Mouse (Mus musculus) megakaryocyte-erythroid progenitor cell, adult 5-6 weeks (primary cell): Measurements from ENCODE around the gene Anks1b. TPM values are rescaled to one million over a fixed set of nuclear protein-coding genes. Genes with fewer than 3 reads are reported as not detected.

Experiments
- ATAC-seq: replicated peaks from 2 replicates; pipeline ENCODE4 v1.8.0; 2016; ENCODE audit warnings: mild to moderate bottlenecking, inconsistent platforms; ENCODE audit not compliant: severe bottlenecking, poor library complexity, low FRiP score, low TSS enrichment
- total RNA-seq, 2 experiments: library from RNA; stranded (forward) in 1 of 2; stranded (reverse) in 1 of 2; fragments of 200-1000, 215-1000 nt in 1 of 2; fragments of >200 nt in 1 of 2; fragmentation: Nextera tagmentation in 1 of 2; gene quantifications; 2 replicates each; pipeline ENCODE4 v1.2.3; 2014 to 2017

Anks1b gene
- total RNA-seq, 2 experiments from 2014 or later = not detected

GRCm38 (mm10) chr10:89942180-89942579, 68.9 kb downstream of the Anks1b start:
- no peak for ATAC-seq

GRCm38 (mm10) chr10:89946636-89947349, 73.5 kb downstream of the Anks1b start:
- ATAC-seq = no peak

DNA sequence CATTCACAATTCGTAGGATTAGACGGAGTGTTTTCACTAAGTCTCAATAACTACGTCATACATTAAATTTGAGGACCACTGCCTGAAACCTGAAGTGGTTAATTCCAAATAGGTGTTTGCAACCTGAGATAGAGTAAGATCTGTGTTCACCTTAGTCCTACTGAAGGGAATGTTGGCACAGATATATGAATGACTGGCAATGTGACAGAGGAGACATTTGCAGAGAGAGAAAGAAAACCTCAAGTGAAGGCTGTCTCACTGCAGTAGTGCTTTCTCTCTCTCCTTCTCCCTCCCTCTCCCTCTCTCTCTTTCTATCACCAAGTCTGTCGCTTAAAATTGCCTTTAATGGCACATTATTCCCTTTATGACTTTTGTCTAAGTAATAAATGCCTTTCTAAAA, 101.1 kb downstream of the Anks1b start:
- no peak for ATAC-seq

- ATAC-seq = no peak
Measured at GRCm38 (mm10) chr10:89975431-89975841, 102.1 kb downstream of the Anks1b start.

DNA sequence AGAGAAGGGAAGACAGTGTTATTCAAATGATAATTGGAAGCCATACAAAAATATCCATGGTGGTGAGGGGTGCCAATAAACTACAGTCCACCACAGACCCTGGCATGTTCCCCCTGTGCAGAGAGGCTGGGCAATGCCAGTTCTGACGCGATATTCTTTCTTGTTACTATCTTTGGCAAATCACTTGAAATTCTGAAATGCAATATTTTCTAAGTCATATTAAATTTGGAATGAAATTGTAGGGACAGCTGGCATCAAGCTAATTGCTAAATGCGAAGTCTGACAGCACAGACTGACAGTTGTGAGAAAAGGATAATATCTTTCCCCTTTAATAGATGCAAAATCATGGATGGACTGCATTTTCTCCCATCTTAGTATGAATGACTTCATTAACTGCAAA, 103.3 kb downstream of the Anks1b start:
- ATAC-seq = no peak

- ATAC-seq = no peak
Measured at GRCm38 (mm10) chr10:89994171-89994570, 120.9 kb downstream of the Anks1b start.

- no peak for ATAC-seq
Measured at GRCm38 (mm10) chr10:89995621-89996428, 122.5 kb downstream of the Anks1b start.

- ATAC-seq = no peak
Measured at GRCm38 (mm10) chr10:90003980-90004729, 130.8 kb downstream of the Anks1b start.

- ATAC-seq = no peak
Measured at GRCm38 (mm10) chr10:90004882-90005281, 131.6 kb downstream of the Anks1b start.

DNA sequence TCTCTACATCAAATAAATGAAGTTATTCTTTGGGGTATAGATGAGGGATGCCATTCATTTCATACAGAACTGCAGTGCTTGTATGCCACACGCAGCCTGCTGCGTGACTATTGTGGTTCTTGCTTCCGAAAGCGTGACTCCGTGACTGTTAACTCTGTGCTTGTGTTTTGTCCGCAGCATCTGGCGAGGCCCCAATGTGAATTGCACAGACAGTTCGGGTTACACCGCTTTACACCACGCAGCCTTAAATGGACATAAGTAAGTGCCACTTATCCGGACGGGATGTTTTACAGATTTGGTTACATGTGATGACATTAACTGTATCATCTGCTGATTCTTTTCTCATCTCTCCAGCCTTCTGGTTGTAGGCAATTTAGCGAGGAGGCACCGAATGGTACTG, 159.7 kb downstream of the Anks1b start:
- no peak for ATAC-seq

DNA sequence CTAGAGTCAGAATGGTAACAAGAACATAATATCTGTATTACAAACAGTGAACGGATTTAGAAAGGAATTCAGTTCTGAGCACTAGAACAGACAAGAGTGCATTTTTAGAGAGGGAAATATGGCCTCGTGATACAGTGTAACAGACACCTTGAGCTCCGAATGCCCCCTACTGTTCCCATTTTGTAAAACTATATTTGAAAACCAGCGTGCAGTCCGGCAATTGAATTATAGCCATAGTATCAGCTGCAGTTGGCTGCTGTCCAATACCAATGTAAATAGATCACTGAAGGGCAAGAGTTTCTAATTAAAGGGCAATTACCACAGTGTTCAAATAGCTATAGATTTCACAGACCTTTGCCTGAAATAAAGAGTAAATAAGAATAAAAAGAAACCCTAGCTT, 170.0 kb downstream of the Anks1b start:
- no peak for ATAC-seq

GRCm38 (mm10) chr10:90043773-90044172, 170.5 kb downstream of the Anks1b start:
- no peak for ATAC-seq

GRCm38 (mm10) chr10:90044229-90044628, 170.9 kb downstream of the Anks1b start:
- ATAC-seq = no peak

- ATAC-seq = no peak
Measured at GRCm38 (mm10) chr10:90068651-90069050, 195.3 kb downstream of the Anks1b start.

DNA sequence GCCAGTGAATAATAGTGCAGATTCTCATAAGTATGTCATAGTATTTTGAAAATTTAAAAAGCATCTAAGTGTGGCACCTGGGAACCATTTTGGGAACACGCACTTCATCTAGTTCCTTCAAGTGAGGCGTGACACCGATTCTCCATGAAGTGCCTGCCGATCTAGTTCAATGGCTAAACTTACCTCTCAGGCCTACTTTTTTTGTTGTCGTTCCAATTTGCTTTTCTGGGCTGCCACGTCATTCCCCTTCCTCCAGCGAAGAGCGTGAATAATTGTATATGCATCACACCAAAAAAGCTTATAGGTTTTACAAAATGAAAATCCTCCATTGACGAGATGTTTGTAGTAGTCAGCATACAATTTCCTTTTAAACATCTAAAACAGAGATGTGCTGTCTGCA, 204.6 kb downstream of the Anks1b start:
- ATAC-seq = no peak

GRCm38 (mm10) chr10:90081151-90081550, 207.8 kb downstream of the Anks1b start:
- no peak for ATAC-seq

DNA sequence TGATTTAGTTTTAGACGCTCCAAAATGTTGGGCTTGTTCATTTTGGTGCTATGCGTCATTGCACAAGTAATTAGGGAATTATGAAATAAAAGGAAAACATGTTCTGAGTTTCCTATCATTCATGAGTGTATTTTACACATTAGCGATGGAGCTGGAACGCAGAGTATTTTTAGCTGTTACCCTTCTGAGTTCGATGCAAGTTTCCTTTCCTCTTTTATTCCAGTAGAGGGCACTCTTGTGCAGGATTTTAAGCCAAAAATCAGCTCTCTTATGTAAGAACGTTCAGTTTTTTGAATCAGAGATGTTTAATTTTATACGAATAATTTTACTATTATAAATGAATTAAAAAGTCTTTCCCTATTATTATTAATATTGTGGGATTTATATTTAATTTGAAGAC, 208.3 kb downstream of the Anks1b start:
- ATAC-seq = no peak

DNA sequence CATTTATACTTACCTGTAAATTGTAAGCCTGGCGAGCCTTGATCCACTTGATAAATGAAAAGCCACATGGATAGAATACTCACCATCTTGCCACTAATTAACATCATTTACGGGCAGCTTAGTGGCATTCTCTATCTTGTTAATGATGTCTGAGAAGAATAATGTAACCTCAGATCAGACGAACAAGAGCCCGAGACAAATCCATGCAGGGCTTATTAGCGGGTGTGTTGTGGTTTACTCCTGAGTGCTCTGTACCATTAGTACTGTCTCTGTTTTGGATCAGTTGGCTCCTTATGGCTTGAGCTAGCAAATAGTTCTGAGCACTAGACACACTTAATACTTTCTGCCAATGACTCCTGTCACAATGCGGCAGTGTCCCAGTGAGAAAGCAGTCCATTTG, 220.6 kb downstream of the Anks1b start:
- no peak for ATAC-seq

DNA sequence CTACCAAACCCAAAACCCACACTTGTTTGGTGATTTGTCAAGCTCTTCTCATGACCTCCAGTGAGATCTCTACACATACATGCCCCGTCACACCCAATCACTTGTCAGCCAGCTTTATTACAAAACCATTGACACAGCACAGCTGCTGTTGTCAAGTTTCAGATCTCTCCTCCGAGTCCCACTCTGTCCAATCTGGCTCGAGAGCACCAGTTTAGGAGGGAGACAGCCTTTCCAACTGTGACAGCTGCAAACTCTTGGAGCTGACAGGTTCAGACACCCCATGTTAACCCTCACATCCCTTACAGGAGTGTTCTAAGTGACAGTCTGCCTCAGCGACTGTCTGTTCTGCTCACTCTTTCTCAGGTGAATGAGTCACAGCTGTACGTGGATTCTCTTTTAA, 239.4 kb downstream of the Anks1b start:
- no peak for ATAC-seq

DNA sequence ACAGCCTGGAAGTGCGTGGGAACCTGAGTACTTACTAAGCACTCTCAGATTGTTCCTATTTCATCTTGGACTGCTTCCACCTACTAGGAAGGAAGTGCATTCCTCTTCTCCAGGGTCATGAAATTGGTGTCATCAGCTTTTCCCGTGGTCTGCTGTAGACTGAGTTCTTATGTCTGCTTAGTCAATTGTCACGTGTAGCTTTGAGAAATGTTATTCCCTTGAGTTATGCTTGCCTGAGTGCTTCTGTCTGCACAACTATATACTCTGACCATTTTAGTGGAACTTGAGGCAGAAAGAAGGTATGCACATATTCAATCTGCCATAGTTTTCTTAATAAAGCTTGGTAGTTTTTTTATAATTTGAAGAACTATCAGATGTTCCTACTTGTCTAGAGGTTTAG, 243.6 kb downstream of the Anks1b start:
- no peak for ATAC-seq
